Mouse (Mus musculus) brain, embryonic 14.5 days (tissue): ENCODE measurements around the gene Stambpl1.

Experiments
- CTCF ChIP-seq: fragments of 200-500 bp; IDR thresholded peaks from 2 replicates; pipeline ENCODE4 v1.5.1; 2012; ENCODE audit warnings: inconsistent platforms, mild to moderate bottlenecking, moderate library complexity, borderline replicate concordance; ENCODE audit not compliant: insufficient read depth, insufficient read length; ENCODE audit errors: extremely low read depth
- POLR2A ChIP-seq: fragments of 200-500 bp; IDR thresholded peaks from 2 replicates; pipeline ENCODE4 v1.6.1; 2012; ENCODE audit warnings: mild to moderate bottlenecking, inconsistent platforms, borderline replicate concordance; ENCODE audit not compliant: poor library complexity, insufficient read depth, insufficient read length, severe bottlenecking; ENCODE audit errors: extremely low read depth

- TF ChIP-seq CTCF: no peak
- TF ChIP-seq POLR2A: no peak
Measured at GRCm38 (mm10) chr19:34220732-34221380, 28.8 kb downstream of the Stambpl1 start.
